Mouse (Mus musculus) hindbrain, embryonic 14.5 days (tissue): ENCODE results near the gene Gm42688. TPM values are rescaled to one million over a fixed set of nuclear protein-coding genes. Genes with fewer than 3 reads are reported as not detected.

ENCODE experiments used
- ATAC-seq: fragments of 200-750 bp; cut with Nextera tagmentation; 2 replicates; pipeline ENCODE4 v1.8.0; 2017; ENCODE audit warnings: moderate number of reproducible peaks, mild to moderate bottlenecking, moderate TSS enrichment, moderate library complexity; ENCODE audit not compliant: low FRiP score
- DNase-seq: peaks from one replicate; pipeline ENCODE4 v3.0.0-alpha.2; 2015; ENCODE audit warnings: low spot score
- H3K27ac ChIP-seq: fragments of 300-500 bp; sonication (generic); 2 replicates; pipeline ENCODE4 v1.5.1; 2014; ENCODE audit warnings: mild to moderate bottlenecking, moderate library complexity
- H3K27me3 ChIP-seq: fragments of 300-500 bp; sonication (generic); 2 replicates; pipeline ENCODE4 v1.6.1; 2014; ENCODE audit warnings: mild to moderate bottlenecking, low read length, mixed read lengths; ENCODE audit not compliant: control insufficient read depth, insufficient read depth
- H3K36me3 ChIP-seq: fragments of 300-500 bp; sonication (generic); replicated peaks from 2 replicates; pipeline ENCODE4 v1.6.1; 2014; ENCODE audit not compliant: control insufficient read depth, insufficient read depth
- H3K4me1 ChIP-seq: fragments of 300-500 bp; sonication (generic); replicated peaks from 2 replicates; pipeline ENCODE4 v1.6.1; 2014; ENCODE audit warnings: antibody characterized with exemption, low read length, mixed read lengths; ENCODE audit not compliant: control insufficient read depth, insufficient read depth
- H3K4me2 ChIP-seq: fragments of 300-500 bp; sonication (generic); replicated peaks from 2 replicates; pipeline ENCODE4 v1.6.1; 2014; ENCODE audit warnings: mild to moderate bottlenecking, moderate library complexity
- H3K4me3 ChIP-seq: fragments of 300-500 bp; sonication (generic); replicated peaks from 2 replicates; pipeline ENCODE4 v1.5.1; 2014; ENCODE audit warnings: mild to moderate bottlenecking, low read length
- H3K9ac ChIP-seq: fragments of 300-500 bp; sonication (generic); 2 replicates; pipeline ENCODE4 v1.6.1; 2014
- H3K9me3 ChIP-seq: fragments of 300-500 bp; sonication (generic); 2 replicates; pipeline ENCODE4 v1.6.1; 2016; ENCODE audit warnings: low read length; ENCODE audit not compliant: control insufficient read depth
- WGBS: fragments of 180-500 bp; shearing (Covaris S2); extraction: QIAGEN DNeasy Blood & Tissue Kit; methylation state at CpG from one replicate; pipeline ENCODE4 v1.1.7; 2014; 5-methylcytosine and 5-hydroxymethylcytosine counted together
- polyA plus RNA-seq: library from polyadenylated mRNA; unstranded; fragments of >200 nt; fragmentation: Nextera tagmentation; extraction: Ambion mirVana; gene quantifications from 2 replicates; pipeline ENCODE4 v1.2.1, GENCODE M21; 2014

Gene Gm42688
- polyA plus RNA-seq, 1 experiment from 2014 or later = 4.9 TPM

GRCm38 (mm10) chr6:83068221-83068620 is 33.2 kb upstream of the Gm42688 start:
- no peak overlapping the region for H3K27ac ChIP-seq
- no peak overlapping the region for H3K9ac ChIP-seq
- peak overlapping the region; percentile 16; the same call in 1 of the 2 replicates for H3K4me3 ChIP-seq
- no peaks in the 10 kb centered on the region for H3K9me3 ChIP-seq
- H3K36me3 ChIP-seq = no peaks in the 10 kb centered on the region
- DNase-seq (no peak), ATAC-seq (no peak)
- 0 out of 2 replicates have a peak, but pooled peaks cover 12% of the 10 kb centered on the region for H3K4me1 ChIP-seq
- whole genome bisulfite sequencing = 4% methylated on average over 8 of the region's 8 CpGs
- peaks cover 99% of the 10 kb centered on the region for H3K27me3 ChIP-seq
- H3K4me2 ChIP-seq = peak overlapping the region; percentile 28; the same call in 1 of the 2 replicates

GRCm38 (mm10) chr6:83068706-83069487 is 32.5 kb upstream of the Gm42688 start:
- ATAC-seq = no peak
- WGBS = under 1% methylated on average over 67 of the region's 81 CpGs
- no peak overlapping the region for H3K9ac ChIP-seq

GRCm38 (mm10) chr6:83069488-83070246 is 31.8 kb upstream of the Gm42688 start:
- Histone ChIP-seq H3K9ac (no peak overlapping the region), H3K9me3 (no peaks in the 10 kb centered on the region), H3K27me3 (peaks cover 99% of the 10 kb centered on the region), H3K4me1 (0 out of 2 replicates have a peak, but pooled peaks cover 12% of the 10 kb centered on the region), H3K4me3 (peak overlapping the region; percentile 18), H3K27ac (no peak overlapping the region), H3K36me3 (no peaks in the 10 kb centered on the region), H3K4me2 (0 out of 2 replicates have a peak overlapping the region, but pooled peaks have one; percentile 12)
- ATAC-seq (no peak), DNase-seq (no peak)
- 1% methylated on average over 68 of the region's 69 CpGs for WGBS

More at GRCm38 (mm10) chr6:83068706-83069487, 32.5 kb upstream of the Gm42688 start:
- Histone ChIP-seq H3K4me1 (0 out of 2 replicates have a peak, but pooled peaks cover 12% of the 10 kb centered on the region), H3K36me3 (no peaks in the 10 kb centered on the region), H3K27ac (no peak overlapping the region), H3K4me3 (peak overlapping the region; percentile 16), H3K9me3 (no peaks in the 10 kb centered on the region), H3K27me3 (peaks cover 99% of the 10 kb centered on the region), H3K4me2 (peak overlapping the region; percentile 28)
- no peak for DNase-seq

- H3K4me1 ChIP-seq = 0 out of 2 replicates have a peak, but pooled peaks cover 12% of the 10 kb centered on the region
- ATAC-seq (no peak), DNase-seq (no peak)
- WGBS = 1% methylated on average over 10 of the region's 10 CpGs
- H3K27ac ChIP-seq = no peak within 1 kb of the TSS
- no peaks in the 10 kb centered on the region for H3K9me3 ChIP-seq
- H3K36me3 ChIP-seq = no peaks in the 10 kb centered on the region
- no peak within 1 kb of the TSS for H3K9ac ChIP-seq
- peak within 1 kb of the TSS; percentile 18 for H3K4me3 ChIP-seq
- H3K4me2 ChIP-seq = peak within 1 kb of the TSS; percentile 28
- H3K27me3 ChIP-seq = peaks cover 99% of the 10 kb centered on the region
Measured at GRCm38 (mm10) chr6:83070247-83070310, 31.3 kb upstream of the Gm42688 start, which contains the start of gene Tlx2. TSS of gene Tlx2 (minus strand) at chr6:83070293.

- no peak for ATAC-seq
- no peaks in the 10 kb centered on the region for H3K36me3 ChIP-seq
- H3K27me3 ChIP-seq = peaks cover 99% of the 10 kb centered on the region
- 0 out of 2 replicates have a peak overlapping the region, but pooled peaks have one; percentile 12 for H3K4me2 ChIP-seq
- WGBS = under 1% methylated on average over 57 of the region's 58 CpGs
- H3K27ac ChIP-seq = no peak overlapping the region
- no peak for DNase-seq
- H3K4me3 ChIP-seq = peak overlapping the region; percentile 18
- H3K9me3 ChIP-seq = no peaks in the 10 kb centered on the region
- H3K9ac ChIP-seq = no peak overlapping the region
- H3K4me1 ChIP-seq = 0 out of 2 replicates have a peak, but pooled peaks cover 12% of the 10 kb centered on the region
Measured at GRCm38 (mm10) chr6:83070311-83071219, 30.9 kb upstream of the Gm42688 start.

- no peak overlapping the region; the same call in 1 of the 2 replicates for H3K4me3 ChIP-seq
- 0% methylated on average over 22 of the region's 24 CpGs for WGBS
- no peak for ATAC-seq
Measured at GRCm38 (mm10) chr6:83071220-83071619, 30.2 kb upstream of the Gm42688 start.

GRCm38 (mm10) chr6:83074979-83075378 is 26.4 kb upstream of the Gm42688 start:
- no peak overlapping the region for H3K4me2 ChIP-seq
- peaks cover 69% of the 10 kb centered on the region for H3K27me3 ChIP-seq
- no peak for DNase-seq
- peaks cover 19% of the 10 kb centered on the region for H3K4me1 ChIP-seq
- H3K4me3 ChIP-seq = no peak overlapping the region
- no peaks in the 10 kb centered on the region for H3K9me3 ChIP-seq
- no peak overlapping the region for H3K9ac ChIP-seq
- H3K27ac ChIP-seq = no peak overlapping the region
- ATAC-seq = no peak
- H3K36me3 ChIP-seq = 0 out of 2 replicates have a peak, but pooled peaks cover 3% of the 10 kb centered on the region
- WGBS = 19% methylated on average over 2 of the region's 2 CpGs

More at GRCm38 (mm10) chr6:83071220-83071619, 30.2 kb upstream of the Gm42688 start:
- Histone ChIP-seq H3K9me3 (no peaks in the 10 kb centered on the region), H3K4me1 (0 out of 2 replicates have a peak, but pooled peaks cover 12% of the 10 kb centered on the region), H3K36me3 (no peaks in the 10 kb centered on the region), H3K27me3 (peaks cover 99% of the 10 kb centered on the region), H3K9ac (no peak overlapping the region), H3K27ac (no peak overlapping the region), H3K4me2 (no peak overlapping the region)
- DNase-seq = no peak

- ATAC-seq = peak; percentile 83
- under 1% methylated on average over 53 of the region's 54 CpGs for WGBS
- H3K27me3 ChIP-seq = peaks cover 53% of the 10 kb centered on the region
- H3K27ac ChIP-seq = peak within 1 kb of the TSS; percentile 95
- DNase-seq = no peak
- no peaks in the 10 kb centered on the region for H3K9me3 ChIP-seq
- H3K9ac ChIP-seq = peak within 1 kb of the TSS; percentile 87
- H3K4me3 ChIP-seq = peak within 1 kb of the TSS; percentile 77
- H3K36me3 ChIP-seq = peaks cover 20% of the 10 kb centered on the region; the same call in 1 of the 2 replicates
- peaks cover 14% of the 10 kb centered on the region for H3K4me1 ChIP-seq
- H3K4me2 ChIP-seq = peak within 1 kb of the TSS; percentile 98
Measured at GRCm38 (mm10) chr6:83077630-83078323, 23.6 kb upstream of the Gm42688 start, which contains the start of gene Pcgf1. TSS of gene Pcgf1 (plus strand) at chr6:83077869.
